Mouse (Mus musculus): ENCODE measurements around the gene Srrm4.

The Srrm4 gene

GRCm38 (mm10) chr5:116490826-116491225 is 100.8 kb downstream of the Srrm4 start:
- DNase-seq (ENCODE audit: low read depth, low spot score), result no peak

GRCm38 (mm10) chr5:116489621-116490020 is 102.0 kb downstream of the Srrm4 start:
- DNase-seq (ENCODE audit: low read depth, low spot score), result no peak

GRCm38 (mm10) chr5:116486135-116486534 is 105.5 kb downstream of the Srrm4 start:
- no peak for DNase-seq (ENCODE audit: low read depth, low spot score)

DNA sequence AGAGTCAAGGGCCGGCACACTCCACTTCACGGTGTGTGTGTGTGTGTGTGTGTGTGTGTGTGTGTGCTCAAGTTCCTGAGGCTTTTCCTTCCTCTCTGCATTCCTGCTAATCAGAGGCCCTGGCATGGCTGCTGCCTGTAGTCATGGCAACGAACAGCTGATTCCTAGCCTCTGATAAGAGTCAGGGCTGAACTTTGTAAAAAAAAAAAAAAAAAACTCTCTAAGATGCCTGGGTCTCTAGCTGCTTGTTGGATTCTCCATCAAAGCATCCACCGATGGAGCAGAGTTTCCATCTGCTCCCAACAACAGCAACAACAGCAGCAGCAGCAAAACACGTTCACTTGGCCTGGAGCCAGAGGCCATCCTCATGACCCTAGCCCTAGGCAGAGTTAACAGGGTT is 106.5 kb downstream of the Srrm4 start:
- peak; percentile 45 for DNase-seq (ENCODE audit: low read depth, low spot score)

DNA sequence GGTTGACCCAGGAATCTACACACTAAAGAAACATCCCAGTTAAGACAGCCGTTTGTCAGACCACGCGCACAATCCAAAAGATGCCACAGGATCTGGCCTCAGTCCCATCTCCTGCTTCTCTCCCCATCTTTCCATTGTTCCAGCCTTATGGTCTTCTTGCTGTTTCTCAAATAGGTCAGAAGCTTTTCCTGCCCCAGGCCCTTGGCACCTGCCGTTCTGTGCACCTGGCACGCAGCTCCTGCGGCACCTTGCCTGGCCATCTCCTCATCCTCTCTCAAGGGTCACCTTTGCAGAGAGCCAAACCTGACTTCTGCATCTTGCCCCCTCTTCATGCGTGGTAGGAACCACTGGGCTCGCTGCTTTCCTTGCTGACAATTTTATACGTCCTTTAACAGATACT is 107.4 kb downstream of the Srrm4 start:
- DNase-seq (ENCODE audit: low read depth, low spot score), result no peak

DNA sequence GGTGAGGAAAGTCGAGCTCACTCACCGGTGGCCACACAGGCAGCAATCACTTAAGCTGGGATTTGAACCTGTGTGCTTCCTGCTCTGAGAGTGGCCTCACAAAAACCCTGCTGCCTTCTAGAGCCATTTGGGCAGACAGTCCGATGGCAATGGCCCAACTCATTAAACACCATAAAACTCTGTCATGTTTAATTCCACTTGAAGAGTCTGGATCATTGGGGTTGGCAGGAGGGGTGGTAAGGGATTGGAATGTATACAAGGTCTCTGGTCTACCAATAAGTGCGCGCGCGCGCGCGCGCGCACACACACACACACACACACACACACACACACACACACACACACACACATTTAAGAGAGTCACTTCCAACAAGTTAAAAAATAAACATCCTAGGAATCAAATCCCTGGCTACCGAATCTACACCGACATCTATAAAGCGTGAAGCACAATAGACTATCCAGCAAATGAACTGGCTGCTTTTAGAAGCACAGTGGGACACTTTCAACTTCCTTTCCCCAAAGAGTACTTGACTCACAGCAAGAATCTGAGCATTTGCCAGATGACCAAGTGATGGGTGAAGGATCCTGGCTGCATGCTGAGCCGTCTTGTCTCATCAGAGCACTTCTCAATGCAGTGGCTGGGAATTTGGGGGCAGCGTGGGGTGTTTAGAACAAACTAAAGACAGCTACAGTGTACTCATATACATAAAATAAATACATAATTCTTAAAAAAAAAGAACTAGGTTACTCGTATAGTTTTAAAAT is 112.8 kb downstream of the Srrm4 start:
- no peak for DNase-seq (ENCODE audit: low read depth, low spot score)

DNA sequence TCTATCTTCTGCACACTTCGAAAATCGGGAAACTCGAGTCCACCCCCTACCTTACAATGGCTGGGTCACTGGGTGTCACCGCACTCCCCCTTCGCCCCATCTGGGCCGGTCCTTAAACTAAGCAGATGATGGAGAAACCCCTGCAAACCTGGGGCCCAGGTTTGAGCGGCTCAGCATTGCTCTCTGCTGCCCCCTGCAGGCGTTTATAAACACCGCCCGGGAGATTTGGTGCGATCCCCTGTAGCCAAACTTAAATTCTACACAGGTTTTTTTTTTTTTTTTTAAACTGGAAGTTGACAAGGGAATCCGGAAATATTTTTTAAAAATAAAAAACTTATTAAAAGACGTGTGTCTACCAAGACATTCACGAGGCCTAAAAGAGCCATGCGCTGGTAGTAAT is 115.6 kb downstream of the Srrm4 start:
- no peak for DNase-seq (ENCODE audit: low read depth, low spot score)

- no peak for DNase-seq (ENCODE audit: low read depth, low spot score)
Measured at GRCm38 (mm10) chr5:116461354-116462042, 130.1 kb downstream of the Srrm4 start.

DNA sequence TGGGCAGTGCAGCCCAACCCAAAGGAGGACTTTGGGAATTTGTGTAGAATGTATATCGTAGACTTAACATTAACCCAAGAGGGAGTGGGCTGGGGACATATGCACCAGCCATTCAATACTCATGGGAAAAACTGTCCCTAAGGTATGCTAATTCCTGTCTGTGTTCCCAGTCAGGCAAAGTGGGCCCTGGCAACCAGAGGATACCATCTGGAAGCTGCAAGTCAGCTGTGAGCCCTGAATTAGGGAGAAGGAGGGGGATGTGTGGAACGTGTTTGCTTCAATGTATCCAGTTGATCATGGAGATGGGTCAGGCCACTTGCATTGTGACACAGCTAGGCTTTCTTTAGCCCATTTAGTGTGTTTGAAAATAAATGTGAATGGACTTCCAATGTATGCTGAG is 131.6 kb downstream of the Srrm4 start:
- DNase-seq (ENCODE audit: low read depth, low spot score), result no peak

DNA sequence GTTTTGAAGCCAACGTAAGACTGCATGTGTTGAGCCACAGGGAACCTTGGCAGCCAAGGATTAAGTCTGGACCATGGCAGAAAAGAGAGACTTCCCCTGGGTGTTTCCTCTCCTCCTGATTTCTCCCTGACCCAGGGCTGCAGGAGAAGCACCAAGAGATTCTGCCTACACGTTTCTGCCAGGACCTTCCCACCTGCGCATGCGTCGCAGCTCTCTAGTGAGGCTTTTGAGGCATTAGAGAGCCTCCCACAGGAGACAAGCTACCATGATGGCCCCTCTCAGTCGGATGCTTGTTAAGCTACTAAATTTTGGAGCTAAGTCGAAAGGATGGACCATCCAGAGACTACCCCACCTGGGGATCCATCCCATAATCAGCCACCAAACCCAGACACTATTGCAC is 133.8 kb downstream of the Srrm4 start:
- no peak for DNase-seq (ENCODE audit: low read depth, low spot score)

- no peak for DNase-seq (ENCODE audit: low read depth, low spot score)
Measured at GRCm38 (mm10) chr5:116456796-116457515, 134.7 kb downstream of the Srrm4 start.

DNA sequence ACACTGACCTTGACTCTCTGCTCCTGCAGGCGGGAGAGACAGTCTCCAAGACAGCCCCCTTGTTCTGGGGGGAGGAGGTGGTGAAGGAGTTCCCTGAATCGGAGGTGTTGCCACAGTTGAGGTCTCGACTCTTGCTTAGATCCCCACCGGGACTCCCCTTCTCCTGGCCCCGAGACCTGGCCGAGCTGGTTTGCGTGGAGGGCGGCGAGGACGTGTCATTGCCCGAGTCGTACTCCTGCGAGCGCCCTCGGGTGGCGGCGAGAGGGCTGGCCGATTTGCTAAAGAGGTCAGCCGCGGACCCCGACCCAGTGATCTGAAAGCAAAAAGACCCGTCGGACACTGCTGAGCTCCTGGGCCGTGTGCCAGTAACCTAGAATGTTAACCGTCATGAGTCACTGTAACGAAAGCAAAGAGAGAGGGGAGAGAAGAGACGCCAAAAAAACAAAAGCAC is 138.2 kb downstream of the Srrm4 start:
- DNase-seq (ENCODE audit: low read depth, low spot score), result no peak

DNA sequence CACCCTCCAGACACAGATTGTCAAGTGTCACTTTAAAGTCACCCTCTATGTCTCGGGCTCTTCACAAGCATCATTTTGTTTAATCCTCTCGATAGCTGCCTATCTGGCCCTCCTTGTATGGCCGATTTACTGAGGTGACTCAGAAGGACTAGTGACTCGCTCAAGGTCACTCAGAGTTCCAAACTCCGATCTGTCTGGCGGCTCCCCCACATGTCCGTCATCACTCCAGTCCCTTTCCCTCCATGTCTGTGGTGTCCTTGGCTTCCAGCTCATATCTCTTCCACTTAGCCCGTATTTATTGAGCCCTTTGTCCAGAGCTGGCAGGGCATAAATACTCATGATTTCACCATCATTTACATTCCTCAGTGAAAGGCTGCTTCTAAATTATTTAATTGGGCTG is 140.7 kb downstream of the Srrm4 start:
- no peak for DNase-seq (ENCODE audit: low read depth, low spot score)

GRCm38 (mm10) chr5:116449522-116450225 is 141.9 kb downstream of the Srrm4 start:
- no peak for DNase-seq (ENCODE audit: low read depth, low spot score)

GRCm38 (mm10) chr5:116448409-116449191 is 143.0 kb downstream of the Srrm4 start:
- no peak for DNase-seq (ENCODE audit: low read depth, low spot score)

- no peak for DNase-seq (ENCODE audit: low read depth, low spot score)
Measured at GRCm38 (mm10) chr5:116447821-116448350, 143.7 kb downstream of the Srrm4 start.

- DNase-seq (ENCODE audit: low read depth, low spot score), result no peak
Measured at GRCm38 (mm10) chr5:116446552-116446951, 145.1 kb downstream of the Srrm4 start.

DNA sequence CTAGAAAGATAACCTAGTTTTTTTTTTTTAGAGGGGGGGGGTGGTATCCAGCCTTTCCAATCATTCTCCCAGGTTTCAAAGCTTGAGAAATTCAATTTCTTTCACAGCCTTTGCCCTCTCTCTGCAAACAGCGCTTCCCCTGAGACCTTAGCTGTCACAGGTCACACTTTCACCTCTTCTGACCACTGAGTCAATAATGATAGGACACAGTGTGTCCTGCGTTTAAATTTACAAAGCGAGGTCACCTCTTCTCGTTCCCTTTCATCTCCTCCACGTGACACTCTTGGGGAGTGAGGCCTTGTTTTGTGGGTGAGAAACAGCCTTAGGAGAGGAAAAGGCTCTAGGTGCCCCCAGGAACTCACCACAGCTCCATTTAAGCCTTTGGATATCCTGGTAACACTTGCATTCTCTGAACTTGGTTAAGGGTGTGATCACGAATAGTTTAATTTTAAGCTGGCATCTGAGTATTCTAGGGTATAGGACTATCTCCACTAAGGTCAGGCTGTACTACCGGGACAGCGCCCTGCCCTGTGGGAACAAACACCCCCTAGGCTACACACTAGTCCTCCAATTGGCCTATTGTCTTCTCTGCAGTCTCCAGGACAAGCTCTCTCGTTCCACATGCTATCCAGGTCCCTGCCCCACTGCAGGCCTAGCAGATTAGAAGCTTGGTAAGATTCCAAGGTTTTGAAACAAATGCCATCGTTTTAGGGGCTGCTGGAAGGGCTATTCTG is 145.8 kb downstream of the Srrm4 start:
- DNase-seq (ENCODE audit: low read depth, low spot score), result no peak

DNA sequence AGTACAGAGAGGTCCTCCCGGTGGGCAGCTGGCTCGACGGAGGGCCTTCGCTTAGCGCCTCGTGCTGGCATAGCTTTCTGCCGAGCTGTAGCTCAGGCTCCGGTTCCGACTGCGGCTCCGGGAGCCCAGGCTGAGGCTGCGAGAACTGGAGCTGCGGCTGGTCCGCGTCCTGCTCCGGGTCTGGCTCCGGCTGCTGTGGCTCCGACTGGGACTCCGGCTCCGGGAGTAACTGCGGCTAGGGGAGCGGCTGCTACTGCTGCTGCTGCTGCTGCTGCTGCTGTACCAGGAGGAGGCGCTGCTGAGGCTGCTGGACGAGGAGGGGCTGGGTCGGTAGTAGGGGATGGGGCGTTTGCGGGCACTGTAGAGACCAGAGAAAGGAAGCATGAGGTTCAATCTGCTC is 147.1 kb downstream of the Srrm4 start:
- no peak for DNase-seq (ENCODE audit: low read depth, low spot score)

DNA sequence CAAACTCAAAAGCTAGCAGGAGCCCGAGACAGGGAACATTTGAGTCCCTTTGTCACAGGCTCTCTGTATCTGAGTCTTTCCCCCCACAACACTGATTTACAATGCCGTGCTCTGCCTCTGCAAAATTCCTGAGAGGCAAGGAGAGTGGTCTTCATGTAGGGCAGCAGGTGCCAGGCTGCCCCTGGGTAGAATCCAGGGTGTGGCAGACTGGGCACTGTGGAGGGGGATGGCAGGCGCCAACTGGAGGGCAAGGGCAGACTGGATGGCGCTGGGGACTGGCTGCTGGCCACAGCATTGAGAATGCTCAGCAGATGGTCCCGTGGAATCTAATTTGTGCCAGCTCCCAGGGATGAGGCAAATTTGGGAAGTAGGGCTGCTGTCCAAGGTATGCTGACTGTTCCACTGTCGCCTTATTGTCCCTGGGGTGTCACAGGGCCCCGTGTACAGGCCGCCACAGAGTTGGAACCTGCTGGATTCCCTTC is 148.1 kb downstream of the Srrm4 start:
- no peak for DNase-seq (ENCODE audit: low read depth, low spot score)
